Mouse (Mus musculus): Measurements from ENCODE around the gene Daam1.

The Daam1 gene

DNA sequence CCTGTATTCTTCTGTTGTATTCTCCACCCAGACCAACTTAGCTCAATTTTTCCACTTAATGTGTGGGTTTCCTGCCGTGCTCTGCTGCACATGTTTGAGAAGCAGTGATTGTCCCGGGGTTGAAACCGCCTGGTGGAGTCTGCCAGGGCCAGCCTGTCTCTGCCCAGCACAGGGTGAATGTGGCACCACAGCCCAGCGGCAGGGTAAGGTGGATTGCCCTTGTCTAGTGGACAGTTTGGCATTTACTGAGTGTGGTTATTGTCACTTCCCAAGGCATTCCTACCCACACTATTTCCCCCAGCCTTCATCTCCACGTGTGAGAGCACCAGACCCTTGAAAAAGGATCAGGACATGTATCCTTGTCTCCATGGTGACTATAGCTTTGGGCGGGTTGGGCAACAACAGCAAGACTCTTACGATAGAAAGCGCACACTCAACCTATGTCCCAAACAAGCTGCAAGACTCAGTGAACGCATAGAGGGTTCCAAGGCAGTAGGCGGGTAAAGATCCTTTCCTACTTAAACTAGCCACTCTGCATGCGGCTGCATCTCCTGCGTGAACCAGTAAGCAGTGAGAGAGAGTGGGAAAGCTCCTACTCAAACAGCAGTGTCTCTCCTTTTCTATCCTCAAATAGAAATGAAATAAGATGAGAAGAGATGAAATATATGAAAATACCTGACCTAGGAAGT, 139.2 kb downstream of the Daam1 start:
- WGBS, result 48% methylated on average over 12 of the region's 12 CpGs

GRCm38 (mm10) chr12:71970791-71971654, 140.1 kb downstream of the Daam1 start:
- 61% methylated on average over 9 of the region's 9 CpGs for WGBS

DNA sequence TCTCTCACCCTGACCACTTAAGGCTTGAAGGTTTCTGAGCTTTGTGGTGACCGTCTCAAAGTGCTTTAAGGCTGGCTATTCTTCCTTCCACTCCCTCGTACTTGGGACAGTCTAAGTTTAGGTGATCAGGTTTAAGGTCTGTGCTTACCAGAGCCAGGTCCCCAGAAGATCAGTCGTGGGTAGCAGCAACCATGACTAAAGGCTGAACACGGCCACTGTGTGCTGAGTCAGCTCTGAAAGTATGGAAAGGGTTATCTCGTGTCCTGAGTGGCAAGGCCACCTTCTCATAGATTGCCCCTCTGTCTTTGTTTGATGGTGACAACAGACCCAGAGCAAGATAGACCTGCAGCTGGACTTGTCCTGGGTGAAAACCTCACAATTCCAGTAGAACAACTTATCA, 141.2 kb downstream of the Daam1 start:
- WGBS, result 84% methylated on average over 5 of the region's 5 CpGs

DNA sequence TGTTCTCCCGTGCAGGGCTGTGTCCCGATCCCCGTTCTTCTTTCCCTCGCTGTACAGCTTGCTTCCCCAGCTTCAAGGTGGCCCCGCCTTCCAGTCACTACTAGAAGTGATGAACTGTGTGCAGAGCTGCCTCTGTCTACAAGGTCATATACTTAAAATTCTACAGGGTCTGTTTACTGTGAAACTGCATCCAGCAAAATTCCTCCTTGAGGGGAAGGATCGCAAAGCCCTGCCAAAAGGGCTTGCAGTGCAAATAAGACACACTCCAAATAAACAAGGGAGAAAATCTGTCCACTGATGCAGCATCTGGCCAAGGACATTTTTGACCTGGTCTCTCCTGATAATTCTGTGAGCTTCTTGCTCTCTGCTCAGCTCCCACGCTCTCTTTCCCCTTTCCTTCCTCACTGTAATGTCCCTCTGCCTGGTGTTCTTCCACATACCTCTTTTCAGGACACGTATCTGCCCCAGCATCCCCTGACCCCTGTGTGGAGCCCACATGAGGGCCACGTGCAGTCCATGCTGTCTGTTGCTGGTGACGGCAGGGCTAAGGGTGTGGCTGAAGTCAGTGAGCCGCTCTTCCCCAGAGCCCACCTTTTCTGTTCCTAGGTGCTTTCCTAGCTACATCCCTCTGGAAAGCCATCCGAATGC, 141.9 kb downstream of the Daam1 start:
- whole genome bisulfite sequencing, result 72% methylated on average over 12 of the region's 12 CpGs

GRCm38 (mm10) chr12:71973577-71973976, 142.7 kb downstream of the Daam1 start:
- WGBS, result 34% methylated on average over 9 of the region's 9 CpGs

DNA sequence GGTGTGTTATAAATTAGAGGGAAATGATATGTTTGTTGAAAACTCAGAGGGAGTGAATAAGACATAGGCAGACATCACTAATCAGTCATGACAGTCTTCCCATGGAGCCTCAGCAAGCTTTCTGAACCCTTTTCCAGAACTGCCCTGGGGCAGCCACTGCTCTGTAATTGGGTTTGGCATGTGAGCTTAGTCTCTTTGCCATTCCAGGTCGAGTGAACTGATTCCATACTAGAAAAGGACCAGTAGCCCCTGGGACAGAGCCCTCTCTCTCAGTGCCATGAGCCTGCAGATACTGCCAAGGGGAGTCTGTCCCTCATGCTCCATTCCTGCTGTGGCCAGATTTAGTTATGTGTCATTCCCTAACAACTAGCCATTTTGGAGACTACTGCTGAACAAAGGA, 144.7 kb downstream of the Daam1 start:
- WGBS, result 29% methylated on average over 1 of the region's 1 CpGs

DNA sequence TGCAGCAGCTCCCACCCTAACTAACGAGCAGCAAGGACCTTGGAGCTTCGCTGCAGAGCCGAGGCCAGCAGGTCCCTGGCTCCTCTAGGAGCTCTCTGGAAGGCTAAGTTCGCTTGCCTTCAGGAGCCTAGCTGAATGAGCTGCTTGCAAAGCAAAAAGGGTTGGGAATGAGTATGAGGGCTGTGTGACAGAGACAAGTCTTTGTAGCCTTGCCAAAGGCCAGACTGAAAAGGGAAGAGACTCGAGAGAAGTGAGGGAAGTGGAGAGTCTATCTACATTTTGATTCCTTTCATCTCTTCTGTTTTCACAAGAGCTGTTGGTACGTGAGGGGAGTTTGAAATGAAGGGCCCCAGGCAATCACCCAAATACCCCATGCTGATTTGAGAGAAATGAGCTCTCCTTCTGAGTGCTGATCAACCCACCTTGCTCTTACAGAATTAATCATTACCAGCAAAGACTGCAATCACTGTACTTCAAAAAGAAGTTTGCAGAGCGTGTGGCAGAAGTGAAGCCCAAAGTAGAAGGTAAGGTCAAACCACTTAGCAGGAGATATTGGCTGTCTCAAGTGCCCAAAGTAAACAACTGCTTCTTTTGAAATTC, 145.6 kb downstream of the Daam1 start:
- WGBS, result 51% methylated on average over 7 of the region's 7 CpGs

GRCm38 (mm10) chr12:71977364-71977763, 146.5 kb downstream of the Daam1 start:
- 94% methylated on average over 7 of the region's 7 CpGs for WGBS

DNA sequence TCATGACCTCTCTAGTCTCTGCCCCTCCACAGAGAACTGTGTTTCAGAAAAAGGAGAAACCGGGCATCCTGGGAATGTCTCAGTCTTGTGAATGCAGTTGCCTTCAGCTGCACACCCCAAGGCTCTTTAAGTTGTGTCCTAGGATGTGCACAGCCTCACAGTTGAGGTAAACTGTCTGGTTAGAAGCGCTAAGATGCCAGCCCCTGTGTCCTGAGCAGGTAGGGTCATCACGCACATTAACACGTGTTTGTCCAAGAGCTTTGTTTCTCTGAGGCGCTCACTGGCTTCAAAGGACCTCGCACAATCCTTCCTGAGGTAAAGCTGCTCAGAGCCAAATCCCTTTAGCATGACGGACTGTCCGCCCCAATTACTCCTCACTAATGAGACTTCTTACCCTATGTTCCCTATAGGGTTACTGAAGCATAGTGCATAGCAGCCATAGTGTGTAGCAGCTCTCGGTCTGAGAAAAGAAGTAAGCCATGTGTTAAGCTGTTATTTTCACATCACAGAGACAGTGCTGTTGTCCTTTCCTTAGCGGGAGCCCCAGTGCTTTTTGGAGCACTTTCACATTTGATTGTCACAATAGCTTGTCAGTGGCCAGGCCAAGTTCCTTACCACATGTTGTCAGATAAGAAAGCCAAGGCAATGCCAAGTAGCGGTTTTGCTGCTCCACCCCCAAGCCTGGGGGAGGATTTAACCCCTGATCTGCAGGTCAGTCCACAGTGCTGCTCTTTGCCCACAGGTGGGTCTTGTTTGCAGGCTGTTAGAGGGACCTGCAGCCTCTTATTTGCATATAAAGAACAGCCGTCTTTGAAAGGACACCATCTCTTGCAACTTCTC, 147.9 kb downstream of the Daam1 start:
- WGBS, result 72% methylated on average over 12 of the region's 12 CpGs

DNA sequence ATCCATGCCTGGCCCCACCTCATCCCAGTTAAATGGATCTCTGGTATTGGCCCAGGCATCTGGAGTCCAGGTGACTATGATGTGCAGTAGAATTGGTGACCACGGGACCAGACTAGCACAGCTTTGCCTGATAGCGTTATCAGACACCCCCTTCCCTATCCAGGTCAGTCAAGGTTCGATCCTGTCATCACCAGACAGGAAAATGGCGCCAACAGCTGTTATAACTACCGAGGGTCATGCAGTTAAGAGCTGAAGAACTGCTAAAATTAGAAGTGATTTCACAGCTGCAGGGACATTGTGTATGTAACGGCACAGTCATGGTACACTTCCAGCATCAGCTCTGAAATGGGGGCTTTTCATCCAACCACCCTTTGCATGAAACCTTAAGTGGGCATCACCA, 149.3 kb downstream of the Daam1 start:
- 75% methylated on average over 6 of the region's 6 CpGs for WGBS

GRCm38 (mm10) chr12:71980746-71981145, 149.9 kb downstream of the Daam1 start:
- 37% methylated on average over 11 of the region's 11 CpGs for WGBS

DNA sequence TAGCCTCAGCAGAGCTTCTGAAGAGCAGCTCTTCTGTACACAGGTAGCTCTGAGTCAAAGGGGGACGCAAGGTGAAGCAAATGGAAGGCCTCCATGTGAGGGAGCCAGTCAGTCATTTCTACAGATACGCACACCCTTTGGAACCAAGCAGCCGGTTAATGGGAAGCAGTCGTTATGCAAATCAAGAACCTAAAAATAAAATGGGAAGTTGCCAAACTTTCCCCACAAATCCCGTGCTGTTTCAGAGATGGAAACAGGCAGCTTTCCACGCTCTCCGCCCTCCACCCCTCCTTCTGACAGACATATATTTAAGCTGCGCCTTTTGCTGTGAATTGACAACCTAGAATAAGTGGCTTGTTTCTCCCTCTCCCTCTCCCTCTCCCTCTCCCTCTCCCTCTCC, 150.4 kb downstream of the Daam1 start:
- 20% methylated on average over 8 of the region's 8 CpGs for WGBS

DNA sequence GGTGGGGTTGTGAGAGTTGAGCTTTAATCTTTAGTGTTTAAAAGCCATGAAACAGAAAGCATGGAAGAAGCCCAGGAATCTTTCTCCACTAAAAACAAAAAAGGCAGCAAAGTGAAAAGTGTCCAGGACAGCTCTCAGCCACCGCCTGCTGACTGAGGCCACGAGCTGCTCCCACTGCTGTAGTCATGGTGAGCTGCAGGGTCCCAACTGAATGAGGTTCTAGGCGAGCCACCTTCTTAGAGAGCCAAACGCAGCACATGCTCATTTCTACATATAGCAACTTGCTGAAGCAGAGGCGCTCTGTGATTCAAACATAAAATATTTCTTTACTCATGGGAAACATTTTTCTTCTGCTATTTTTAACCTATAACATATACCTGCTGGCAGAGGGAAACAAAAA, 150.9 kb downstream of the Daam1 start:
- WGBS, result 34% methylated on average over 5 of the region's 5 CpGs

- 86% methylated on average over 10 of the region's 10 CpGs for WGBS
Observed at GRCm38 (mm10) chr12:71983102-71983715, 152.3 kb downstream of the Daam1 start.

GRCm38 (mm10) chr12:71987161-71987560, 156.3 kb downstream of the Daam1 start:
- 88% methylated on average over 2 of the region's 2 CpGs for WGBS

DNA sequence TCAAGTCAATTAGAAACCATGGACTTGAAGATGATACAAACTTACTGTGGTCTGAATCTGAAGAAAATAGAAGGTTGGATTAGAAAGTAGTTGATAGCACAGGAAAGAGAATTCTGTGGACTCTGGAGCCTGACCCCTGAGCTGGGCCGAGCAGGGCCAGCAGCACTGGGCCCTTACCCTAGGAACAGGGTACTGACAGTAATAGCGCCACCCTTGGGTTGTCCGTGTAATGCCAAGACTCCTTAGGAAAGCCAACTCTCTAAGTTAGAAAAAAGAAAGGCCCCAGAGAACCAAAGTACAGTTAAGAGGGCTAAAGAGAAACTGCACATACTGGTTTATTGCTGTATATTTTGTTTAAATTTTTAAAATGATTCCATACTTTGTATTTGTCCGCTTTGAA, 157.0 kb downstream of the Daam1 start:
- WGBS, result 75% methylated on average over 4 of the region's 4 CpGs

DNA sequence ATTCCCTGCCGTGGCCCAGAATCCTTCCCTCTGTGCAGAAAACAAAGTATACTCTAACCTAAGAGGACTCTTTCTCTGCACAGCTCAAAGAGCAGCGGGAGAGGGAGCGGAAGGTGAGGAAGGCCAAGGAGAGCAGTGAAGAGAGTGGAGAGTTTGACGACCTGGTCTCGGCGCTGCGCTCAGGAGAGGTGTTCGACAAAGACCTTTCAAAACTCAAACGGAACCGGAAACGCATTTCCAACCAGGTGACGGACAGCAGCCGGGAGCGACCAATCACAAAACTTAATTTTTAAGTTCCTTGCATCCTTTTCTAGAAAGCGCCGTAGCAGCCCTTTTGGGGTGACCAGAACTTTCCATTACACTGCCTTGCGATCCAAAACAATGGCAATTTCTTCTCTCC, 158.7 kb downstream of the Daam1 start:
- 98% methylated on average over 17 of the region's 17 CpGs for WGBS

DNA sequence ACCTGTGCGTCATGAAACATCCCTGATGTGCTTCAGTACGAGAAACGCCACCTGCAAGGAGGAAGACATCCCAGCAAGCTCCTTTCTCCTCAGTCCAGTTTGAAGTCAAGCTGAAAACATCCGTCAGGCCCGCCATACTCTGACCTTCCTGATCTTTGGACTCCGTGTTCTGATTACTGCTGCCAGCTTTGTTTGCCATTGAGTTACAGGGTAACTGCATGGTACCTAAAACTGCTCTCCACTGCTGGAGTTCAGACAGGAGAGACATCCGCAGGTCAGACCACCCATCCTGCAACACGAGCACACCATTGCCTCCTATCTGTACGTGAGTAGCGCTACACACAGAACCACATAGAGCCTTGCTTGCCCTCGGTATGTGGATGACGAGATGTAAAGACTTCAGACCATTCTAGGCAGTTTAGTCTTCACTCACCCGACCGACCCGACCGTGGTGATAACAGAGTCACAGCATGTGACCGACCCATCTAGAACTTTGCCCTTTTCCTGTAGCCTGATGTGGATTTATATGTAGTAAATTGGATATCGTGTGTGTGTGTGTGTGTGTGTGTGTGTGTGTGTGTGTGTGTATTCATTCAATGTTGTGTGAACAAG, 161.8 kb downstream of the Daam1 start:
- 96% methylated on average over 18 of the region's 18 CpGs for WGBS

DNA sequence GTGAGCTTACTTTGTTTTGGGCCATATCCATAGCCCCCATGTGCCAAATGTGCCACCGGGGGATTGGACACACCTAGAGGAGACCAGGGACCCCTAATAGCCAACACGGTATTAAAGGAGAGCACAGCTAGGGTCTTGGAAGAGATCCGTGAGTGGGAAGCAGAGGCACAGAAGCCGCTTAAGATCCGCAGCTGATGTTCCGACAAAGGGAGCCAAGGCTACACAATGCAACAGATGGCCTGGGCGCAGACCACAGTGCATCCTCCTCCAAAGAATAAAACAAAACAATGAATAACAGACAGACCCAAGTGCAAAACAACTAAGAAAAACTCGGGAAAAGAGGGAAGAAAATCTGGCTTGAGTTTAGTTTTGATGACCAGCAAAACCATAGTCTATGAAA, 165.0 kb downstream of the Daam1 start:
- WGBS, result 63% methylated on average over 8 of the region's 8 CpGs

GRCm38 (mm10) chr12:71996920-71997319, 166.0 kb downstream of the Daam1 start:
- WGBS, result 91% methylated on average over 2 of the region's 2 CpGs

All from cerebral cortex, adult 2 months (tissue).